Mouse (Mus musculus) embryonic facial prominence, embryonic 14.5 days (tissue): ENCODE results near the gene Ears2. TPM values are rescaled to one million over a fixed set of nuclear protein-coding genes. Genes with fewer than 3 reads are reported as not detected.

Experiments
- ATAC-seq: fragments of 200-750 bp; cut with Nextera tagmentation; 2 replicates; pipeline ENCODE4 v1.8.0; 2017; ENCODE audit warnings: low read depth, moderate number of reproducible peaks, moderate TSS enrichment
- DNase-seq: peaks from one replicate; pipeline ENCODE4 v3.0.0-alpha.2; 2015; ENCODE audit warnings: low spot score
- H3K27ac ChIP-seq: fragments of 300-500 bp; sonication (generic); replicated peaks from 2 replicates; pipeline ENCODE4 v1.5.1; 2014; ENCODE audit warnings: low read depth, mild to moderate bottlenecking, low read length, moderate library complexity
- H3K27me3 ChIP-seq: fragments of 300-500 bp; sonication (generic); replicated peaks from 2 replicates; pipeline ENCODE4 v1.6.1; 2014; ENCODE audit warnings: low read length; ENCODE audit not compliant: control insufficient read depth, insufficient read depth
- H3K36me3 ChIP-seq: fragments of 300-500 bp; sonication (generic); 2 replicates; pipeline ENCODE4 v1.6.1; 2014; ENCODE audit warnings: low read length, mixed read lengths; ENCODE audit not compliant: control insufficient read depth, insufficient read depth
- H3K4me1 ChIP-seq: fragments of 300-500 bp; sonication (generic); 2 replicates; pipeline ENCODE4 v1.6.1; 2014; ENCODE audit warnings: antibody characterized with exemption, low read length; ENCODE audit not compliant: control insufficient read depth, insufficient read depth
- H3K4me2 ChIP-seq: fragments of 300-500 bp; sonication (generic); 2 replicates; pipeline ENCODE4 v1.6.1; 2014; ENCODE audit warnings: low read depth, mild to moderate bottlenecking, low read length, moderate library complexity, mixed read lengths
- H3K4me3 ChIP-seq: fragments of 300-500 bp; sonication (generic); 2 replicates; pipeline ENCODE4 v1.5.1; 2014; ENCODE audit warnings: low read depth, mild to moderate bottlenecking, low read length
- H3K9ac ChIP-seq: fragments of 300-500 bp; sonication (generic); 2 replicates; pipeline ENCODE4 v1.6.1; 2014; ENCODE audit warnings: low read depth, mild to moderate bottlenecking, low read length, moderate library complexity, mixed read lengths
- H3K9me3 ChIP-seq: fragments of 300-500 bp; sonication (generic); 2 replicates; pipeline ENCODE4 v1.6.1; 2016; ENCODE audit warnings: low read length; ENCODE audit not compliant: control insufficient read depth
- WGBS: fragments of 180-500 bp; shearing (Covaris S2); extraction: QIAGEN DNeasy Blood & Tissue Kit; methylation state at CpG from one replicate; pipeline ENCODE4 v1.1.7; 2014; 5-methylcytosine and 5-hydroxymethylcytosine counted together
- polyA plus RNA-seq: library from polyadenylated mRNA; unstranded; fragments of >200 nt; fragmentation: Nextera tagmentation; extraction: Ambion mirVana; gene quantifications from 2 replicates; pipeline ENCODE4 v1.2.1, GENCODE M21; 2014

Ears2 gene
- polyA plus RNA-seq, 1 experiment from 2014 or later = 17.3 TPM

- H3K9me3 ChIP-seq = no peaks in the 10 kb centered on the region
- WGBS = 87% methylated on average over 11 of the region's 11 CpGs
- H3K9ac ChIP-seq = no peak overlapping the region
- H3K27me3 ChIP-seq = no peaks in the 10 kb centered on the region
- no peaks in the 10 kb centered on the region for H3K4me1 ChIP-seq
- no peak overlapping the region for H3K4me2 ChIP-seq
- H3K36me3 ChIP-seq = peaks cover 88% of the 10 kb centered on the region
- ATAC-seq = no peak
- H3K27ac ChIP-seq = no peak overlapping the region
- no peak overlapping the region for H3K4me3 ChIP-seq
- DNase-seq = no peak
Measured at GRCm38 (mm10) chr7:122087195-122087982, 20.3 kb upstream of the Ears2 start.

GRCm38 (mm10) chr7:122081071-122081470 lies 14.0 kb upstream of the Ears2 start:
- no peaks in the 10 kb centered on the region for H3K27me3 ChIP-seq
- H3K36me3 ChIP-seq = peaks cover 87% of the 10 kb centered on the region
- no peak for ATAC-seq
- no peak overlapping the region for H3K27ac ChIP-seq
- no peaks in the 10 kb centered on the region for H3K9me3 ChIP-seq
- H3K9ac ChIP-seq = no peak overlapping the region
- H3K4me3 ChIP-seq = no peak overlapping the region
- no peak overlapping the region for H3K4me2 ChIP-seq
- H3K4me1 ChIP-seq = no peaks in the 10 kb centered on the region
- 100% methylated on average over 1 of the region's 1 CpGs for WGBS
- no peak for DNase-seq

GRCm38 (mm10) chr7:122079798-122080554 lies 12.9 kb upstream of the Ears2 start:
- H3K9me3 ChIP-seq = no peaks in the 10 kb centered on the region
- no peak for DNase-seq

GRCm38 (mm10) chr7:122074374-122074773 lies 7.3 kb upstream of the Ears2 start:
- Histone ChIP-seq H3K27ac (no peak overlapping the region), H3K4me3 (no peak overlapping the region), H3K9ac (no peak overlapping the region), H3K27me3 (no peaks in the 10 kb centered on the region), H3K4me1 (no peaks in the 10 kb centered on the region), H3K4me2 (no peak overlapping the region), H3K36me3 (peaks cover 98% of the 10 kb centered on the region), H3K9me3 (no peaks in the 10 kb centered on the region)
- WGBS = 87% methylated on average over 3 of the region's 3 CpGs
- DNase-seq (no peak), ATAC-seq (no peak)

More at GRCm38 (mm10) chr7:122079798-122080554, 12.9 kb upstream of the Ears2 start:
- no peak overlapping the region for H3K9ac ChIP-seq
- no peaks in the 10 kb centered on the region for H3K27me3 ChIP-seq
- H3K4me1 ChIP-seq = no peaks in the 10 kb centered on the region
- H3K4me2 ChIP-seq = no peak overlapping the region
- no peak overlapping the region for H3K4me3 ChIP-seq
- peaks cover 87% of the 10 kb centered on the region for H3K36me3 ChIP-seq
- WGBS = 93% methylated on average over 8 of the region's 8 CpGs
- H3K27ac ChIP-seq = no peak overlapping the region
- no peak for ATAC-seq

- Histone ChIP-seq H3K27me3 (no peaks in the 10 kb centered on the region), H3K27ac (peak overlapping the region; percentile 93), H3K4me2 (peak overlapping the region; percentile 69), H3K9me3 (no peaks in the 10 kb centered on the region), H3K4me1 (peaks cover 19% of the 10 kb centered on the region), H3K36me3 (peaks cover 41% of the 10 kb centered on the region), H3K4me3 (peak overlapping the region; percentile 100), H3K9ac (peak overlapping the region; percentile 97)
- ATAC-seq (no peak; the same call in none of the 2 replicates), DNase-seq (no peak)
- 3% methylated on average over 19 of the region's 58 CpGs for whole genome bisulfite sequencing
Measured at GRCm38 (mm10) chr7:122067517-122068381, 686 bp upstream of the Ears2 start.

GRCm38 (mm10) chr7:122066102-122066944 lies 740 bp downstream of the Ears2 start:
- ATAC-seq (peak; percentile 53; the same call in 1 of the 2 replicates), DNase-seq (no peak)
- no peaks in the 10 kb centered on the region for H3K9me3 ChIP-seq
- WGBS = 16% methylated on average over 31 of the region's 31 CpGs
- no peaks in the 10 kb centered on the region for H3K27me3 ChIP-seq
- peak overlapping the region; percentile 100 for H3K4me3 ChIP-seq
- H3K9ac ChIP-seq = peak overlapping the region; percentile 97
- peak overlapping the region; percentile 69 for H3K4me2 ChIP-seq
- peaks cover 38% of the 10 kb centered on the region for H3K36me3 ChIP-seq
- peaks cover 19% of the 10 kb centered on the region for H3K4me1 ChIP-seq
- peak overlapping the region; percentile 93 for H3K27ac ChIP-seq

GRCm38 (mm10) chr7:122065656-122066055 lies 1.4 kb downstream of the Ears2 start:
- ATAC-seq (no peak), DNase-seq (no peak)
- Histone ChIP-seq H3K9me3 (no peaks in the 10 kb centered on the region), H3K36me3 (peaks cover 37% of the 10 kb centered on the region), H3K27me3 (no peaks in the 10 kb centered on the region), H3K9ac (peak overlapping the region; percentile 97; the same call in 1 of the 2 replicates), H3K27ac (no peak overlapping the region), H3K4me1 (peaks cover 19% of the 10 kb centered on the region), H3K4me3 (peak overlapping the region; percentile 100), H3K4me2 (peak overlapping the region; percentile 69)
- 62% methylated on average over 1 of the region's 1 CpGs for WGBS
